Mouse (Mus musculus): Measurements from ENCODE around the gene Tmem248. TPM values are rescaled to one million over a fixed set of nuclear protein-coding genes. Genes with fewer than 3 reads are reported as not detected.
A peak's percentile ranks its signal among the peaks of the same experiment; 100 is the strongest.

Tmem248 gene
- polyA plus RNA-seq, 1 experiment from 2014 or later, result 34.6 TPM

DNA sequence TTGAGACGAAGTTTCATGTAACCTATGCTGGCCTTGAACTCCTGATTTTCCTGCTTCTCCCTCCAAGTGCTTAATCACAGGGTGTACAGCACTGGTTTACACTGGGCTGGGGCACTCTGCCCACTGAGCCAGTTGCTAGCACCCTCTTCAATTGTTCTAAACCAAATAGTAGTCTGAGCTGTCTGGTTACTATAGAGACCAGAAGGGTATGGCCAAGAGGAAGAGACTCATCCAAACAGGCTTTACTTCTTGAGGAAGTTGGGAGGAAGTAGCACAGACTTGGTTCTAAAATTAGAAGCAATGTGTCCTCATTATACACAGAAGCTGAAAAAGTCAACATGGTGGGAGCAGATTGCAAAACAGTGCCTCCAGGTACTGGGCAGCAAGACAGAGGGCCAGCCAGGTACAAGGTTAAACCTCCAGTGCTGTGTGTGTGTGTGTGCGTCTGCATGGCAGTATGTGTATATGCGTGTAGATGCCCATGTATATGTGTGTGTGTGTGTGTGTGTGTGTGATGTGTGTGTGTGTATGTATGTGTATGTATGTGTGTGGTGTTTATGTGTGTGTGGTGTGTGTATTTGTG, 11.3 kb upstream of the Tmem248 start:
- no peaks in the 10 kb centered on the region for H3K27me3 ChIP-seq
- H3K4me3 ChIP-seq (replicated peaks), result no peak overlapping the region
- WGBS, result 89% methylated on average over 3 of the region's 3 CpGs
- no peaks in the 10 kb centered on the region for H3K9me3 ChIP-seq (replicated peaks)
- H3K4me1 ChIP-seq, result 0 out of 2 replicates have a peak, but pooled peaks cover 2% of the 10 kb centered on the region
- ATAC-seq (replicated peaks; ENCODE audit: low FRiP score), result no peak
- H3K27ac ChIP-seq, result no peak overlapping the region
- H3K4me2 ChIP-seq, result no peak overlapping the region
- no peak overlapping the region for H3K9ac ChIP-seq
- peaks cover 80% of the 10 kb centered on the region for H3K36me3 ChIP-seq

DNA sequence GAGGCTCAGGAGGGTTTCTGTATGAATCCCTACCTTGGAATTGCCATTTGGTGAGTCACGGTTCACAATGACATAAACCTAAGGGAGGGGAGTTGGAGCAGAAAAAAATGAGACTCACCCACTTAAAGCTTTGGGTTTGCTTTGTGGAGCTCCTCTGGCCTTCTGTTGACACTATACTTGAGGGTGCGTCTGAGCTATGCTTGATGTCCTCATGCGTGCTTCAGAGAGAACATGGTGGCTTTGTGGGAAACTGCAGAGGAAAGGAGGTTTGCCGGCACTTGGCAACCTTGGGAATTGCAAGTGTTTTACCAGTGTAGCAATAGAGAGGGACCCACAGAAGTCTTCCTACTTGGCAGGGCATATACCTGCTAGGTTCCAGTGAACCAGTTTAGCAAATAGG, 9.6 kb upstream of the Tmem248 start:
- H3K36me3 ChIP-seq, result peaks cover 86% of the 10 kb centered on the region
- no peak overlapping the region for H3K27ac ChIP-seq
- no peak overlapping the region for H3K4me2 ChIP-seq
- no peaks in the 10 kb centered on the region for H3K9me3 ChIP-seq (replicated peaks)
- H3K9ac ChIP-seq, result no peak overlapping the region
- no peak overlapping the region for H3K4me3 ChIP-seq (replicated peaks)
- no peaks in the 10 kb centered on the region for H3K4me1 ChIP-seq
- WGBS, result 94% methylated on average over 4 of the region's 4 CpGs
- H3K27me3 ChIP-seq, result no peaks in the 10 kb centered on the region
- ATAC-seq (replicated peaks; ENCODE audit: low FRiP score), result no peak

GRCm38 (mm10) chr5:130212956-130213355, 3.9 kb upstream of the Tmem248 start:
- Histone ChIP-seq H3K36me3 (peaks cover 68% of the 10 kb centered on the region), H3K4me1 (no peaks in the 10 kb centered on the region), H3K4me2 (no peak overlapping the region), H3K9ac (no peak overlapping the region), H3K4me3 (replicated peaks) (no peak overlapping the region), H3K9me3 (replicated peaks) (no peaks in the 10 kb centered on the region), H3K27ac (no peak overlapping the region), H3K27me3 (no peaks in the 10 kb centered on the region)
- WGBS, result 87% methylated on average over 11 of the region's 11 CpGs
- ATAC-seq (replicated peaks; ENCODE audit: low FRiP score), result no peak

GRCm38 (mm10) chr5:130217406-130217805, 525 bp downstream of the Tmem248 start:
- WGBS, result 89% methylated on average over 4 of the region's 4 CpGs
- Histone ChIP-seq H3K36me3 (peaks cover 26% of the 10 kb centered on the region), H3K27me3 (no peaks in the 10 kb centered on the region), H3K9me3 (replicated peaks) (no peaks in the 10 kb centered on the region), H3K9ac (no peak overlapping the region), H3K27ac (no peak overlapping the region), H3K4me2 (no peak overlapping the region), H3K4me1 (peaks cover 10% of the 10 kb centered on the region), H3K4me3 (replicated peaks) (no peak overlapping the region)
- no peak for ATAC-seq (replicated peaks; ENCODE audit: low FRiP score)

DNA sequence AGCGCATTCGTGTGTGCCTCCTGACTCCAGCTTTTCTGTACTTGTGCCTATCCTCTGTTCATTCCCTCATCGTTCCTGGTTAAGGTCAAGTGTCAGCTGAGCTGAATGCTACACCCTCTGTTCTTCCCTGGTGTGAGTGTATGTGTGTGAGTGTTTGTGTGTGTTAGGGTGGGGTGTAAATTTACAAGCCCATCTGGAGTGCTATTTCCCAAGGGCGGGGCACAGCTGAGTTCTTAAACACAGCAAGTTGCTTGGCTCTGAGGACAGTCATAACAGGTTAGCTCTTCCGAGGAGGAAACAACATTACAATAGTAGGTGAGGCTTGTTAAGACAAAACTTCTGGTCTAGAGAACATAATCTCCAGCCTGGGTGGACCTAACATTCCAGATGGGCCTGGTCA, 1.5 kb downstream of the Tmem248 start:
- Histone ChIP-seq H3K27me3 (no peaks in the 10 kb centered on the region), H3K4me1 (peaks cover 13% of the 10 kb centered on the region), H3K4me2 (no peak overlapping the region), H3K27ac (no peak overlapping the region), H3K36me3 (peaks cover 17% of the 10 kb centered on the region), H3K9ac (no peak overlapping the region), H3K9me3 (replicated peaks) (no peaks in the 10 kb centered on the region), H3K4me3 (replicated peaks) (no peak overlapping the region)
- ATAC-seq (replicated peaks; ENCODE audit: low FRiP score), result no peak
- 87% methylated on average over 5 of the region's 5 CpGs for WGBS

GRCm38 (mm10) chr5:130221316-130221715, 4.4 kb downstream of the Tmem248 start:
- H3K4me1 ChIP-seq, result peaks cover 23% of the 10 kb centered on the region
- peaks cover 3% of the 10 kb centered on the region; the same call in 1 of the 2 replicates for H3K36me3 ChIP-seq
- WGBS, result 49% methylated on average over 2 of the region's 2 CpGs
- H3K9ac ChIP-seq, result peak overlapping the region; percentile 99; the same call in 1 of the 2 replicates
- H3K9me3 ChIP-seq (replicated peaks), result no peaks in the 10 kb centered on the region
- peak overlapping the region; percentile 99 for H3K4me3 ChIP-seq (replicated peaks)
- H3K27me3 ChIP-seq, result no peaks in the 10 kb centered on the region
- ATAC-seq (replicated peaks; ENCODE audit: low FRiP score), result no peak
- H3K4me2 ChIP-seq, result peak overlapping the region; percentile 73
- peak overlapping the region; percentile 92; the same call in 1 of the 2 replicates for H3K27ac ChIP-seq

DNA sequence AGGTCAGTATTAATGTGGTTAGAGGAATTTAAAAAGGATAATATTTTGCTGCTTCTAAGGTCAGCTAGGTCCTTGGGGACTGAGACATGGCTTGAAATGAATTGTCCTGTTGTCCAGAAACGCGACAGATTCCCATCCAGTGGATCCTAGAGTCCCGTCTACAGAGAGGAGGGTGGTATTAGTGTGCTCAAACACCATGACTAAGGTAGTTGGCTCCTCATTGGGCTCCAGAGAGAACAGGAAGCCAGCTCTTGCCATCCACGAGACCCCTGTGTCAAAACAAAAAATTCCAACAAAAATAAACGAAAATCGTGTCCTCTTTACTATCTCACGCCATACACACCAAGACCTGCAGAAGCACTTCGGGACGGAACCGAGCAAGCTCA, 4.9 kb downstream of the Tmem248 start:
- Histone ChIP-seq H3K27me3 (no peaks in the 10 kb centered on the region), H3K9me3 (replicated peaks) (no peaks in the 10 kb centered on the region), H3K4me3 (replicated peaks) (peak overlapping the region; percentile 99), H3K4me1 (peaks cover 23% of the 10 kb centered on the region), H3K9ac (peak overlapping the region; percentile 99), H3K36me3 (peaks cover 3% of the 10 kb centered on the region; the same call in 1 of the 2 replicates), H3K4me2 (peak overlapping the region; percentile 73), H3K27ac (peak overlapping the region; percentile 92)
- WGBS, result 1% methylated on average over 10 of the region's 10 CpGs
- ATAC-seq (replicated peaks; ENCODE audit: low FRiP score), result peak; percentile 67

DNA sequence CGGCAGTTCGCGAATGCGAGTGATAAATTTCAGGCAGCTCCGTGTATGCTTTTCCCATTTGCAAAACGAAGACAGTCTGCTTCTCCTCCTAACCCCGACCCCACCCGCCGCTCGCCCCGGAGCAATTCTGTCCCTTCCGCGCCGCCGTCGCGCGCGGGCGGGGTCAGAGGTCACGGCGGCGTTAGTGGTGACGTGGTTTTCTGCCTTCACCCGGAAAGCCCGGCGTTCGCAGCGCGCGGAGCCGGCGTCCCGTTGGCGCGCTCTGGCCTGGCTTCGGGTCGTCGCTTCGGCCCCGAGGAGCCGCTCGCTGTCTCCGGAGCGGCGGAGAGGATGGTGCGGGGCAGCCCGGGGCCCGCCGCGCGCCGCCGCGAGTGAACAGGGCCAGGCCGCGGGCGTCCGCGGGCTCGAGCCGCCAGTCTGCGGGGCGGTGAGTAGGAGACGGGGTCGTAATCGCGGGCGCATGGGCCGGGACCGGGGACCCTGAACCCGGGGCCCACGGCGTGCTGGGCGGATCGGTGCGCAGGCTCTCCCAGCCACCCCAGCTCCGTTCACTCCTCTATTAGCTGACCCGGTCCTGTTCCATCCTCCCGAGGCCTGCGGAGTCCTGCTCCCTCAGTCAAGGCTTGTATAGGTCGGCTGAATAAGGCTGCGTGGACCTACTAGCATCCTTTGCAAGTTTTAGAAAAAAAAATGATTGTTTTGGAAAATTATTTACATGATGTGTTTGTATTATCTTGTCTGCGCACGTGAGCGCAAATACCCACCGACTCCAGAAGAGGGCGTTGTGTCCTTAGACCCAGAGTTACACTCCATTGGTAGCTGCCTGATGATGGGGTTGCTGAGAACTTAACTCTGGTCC, 5.5 kb downstream of the Tmem248 start:
- no peaks in the 10 kb centered on the region for H3K27me3 ChIP-seq
- under 1% methylated on average over 88 of the region's 88 CpGs for WGBS
- peak overlapping the region; percentile 99 for H3K9ac ChIP-seq
- H3K4me2 ChIP-seq, result peak overlapping the region; percentile 73
- H3K4me1 ChIP-seq, result peaks cover 26% of the 10 kb centered on the region
- peak overlapping the region; percentile 92 for H3K27ac ChIP-seq
- H3K9me3 ChIP-seq (replicated peaks), result no peaks in the 10 kb centered on the region
- peak overlapping the region; percentile 99 for H3K4me3 ChIP-seq (replicated peaks)
- peak; percentile 88 for ATAC-seq (replicated peaks; ENCODE audit: low FRiP score)
- H3K36me3 ChIP-seq, result peaks cover 3% of the 10 kb centered on the region; the same call in 1 of the 2 replicates

DNA sequence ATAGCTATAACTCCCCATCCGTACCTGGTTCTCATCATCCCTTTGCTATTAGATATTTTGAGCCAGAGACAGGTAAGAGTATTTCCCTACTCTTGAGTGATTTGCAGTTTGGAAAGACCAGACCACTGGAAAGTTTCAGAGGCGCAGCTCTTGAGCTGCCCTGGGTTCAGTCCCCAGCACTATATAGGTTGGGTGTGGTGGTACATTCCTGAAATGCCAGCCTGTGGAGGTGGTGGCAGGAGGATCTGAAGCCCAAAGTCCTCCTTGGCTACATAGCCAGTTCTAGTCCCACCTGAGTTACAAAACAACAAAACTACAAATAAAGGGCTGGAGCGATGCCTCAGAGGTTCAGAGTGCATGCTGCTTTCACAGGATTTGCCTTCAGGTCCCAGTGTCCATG, 9.9 kb downstream of the Tmem248 start:
- H3K9ac ChIP-seq, result no peak overlapping the region
- no peak for ATAC-seq (replicated peaks; ENCODE audit: low FRiP score)
- H3K4me1 ChIP-seq, result peaks cover 17% of the 10 kb centered on the region
- H3K4me2 ChIP-seq, result no peak overlapping the region
- no peaks in the 10 kb centered on the region for H3K9me3 ChIP-seq (replicated peaks)
- no peaks in the 10 kb centered on the region for H3K27me3 ChIP-seq
- H3K27ac ChIP-seq, result no peak overlapping the region
- WGBS, result 89% methylated on average over 3 of the region's 3 CpGs
- H3K4me3 ChIP-seq (replicated peaks), result no peak overlapping the region
- H3K36me3 ChIP-seq, result peaks cover 32% of the 10 kb centered on the region

GRCm38 (mm10) chr5:130228120-130228519, 11.2 kb downstream of the Tmem248 start:
- Histone ChIP-seq H3K36me3 (peaks cover 45% of the 10 kb centered on the region), H3K4me3 (replicated peaks) (no peak overlapping the region), H3K27ac (no peak overlapping the region), H3K27me3 (no peaks in the 10 kb centered on the region), H3K9ac (no peak overlapping the region), H3K4me2 (no peak overlapping the region), H3K9me3 (replicated peaks) (no peaks in the 10 kb centered on the region), H3K4me1 (peaks cover 15% of the 10 kb centered on the region)
- no peak for ATAC-seq (replicated peaks; ENCODE audit: low FRiP score)
- 73% methylated on average over 4 of the region's 4 CpGs for WGBS

DNA sequence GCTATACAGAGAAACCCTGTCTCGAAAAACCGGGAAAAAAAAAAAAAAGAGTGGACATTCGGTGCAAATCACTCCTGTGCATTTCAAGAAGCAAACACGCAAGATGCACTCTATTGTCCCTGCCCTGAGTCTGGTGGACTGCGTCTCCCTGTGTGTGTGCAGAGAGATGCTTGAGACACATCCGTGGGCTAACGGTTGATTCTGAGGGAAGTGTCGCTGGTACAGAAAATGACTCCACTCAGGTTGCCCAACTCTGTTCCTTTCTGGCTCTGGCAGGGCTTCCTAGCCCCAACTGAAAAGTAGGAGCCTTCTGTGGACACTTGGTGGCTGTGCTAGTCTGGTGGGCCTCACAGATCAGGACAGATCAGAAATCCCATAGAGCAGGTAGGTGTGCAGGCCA, 19.4 kb downstream of the Tmem248 start:
- H3K36me3 ChIP-seq, result peaks cover 98% of the 10 kb centered on the region
- H3K9ac ChIP-seq, result no peak overlapping the region
- H3K27ac ChIP-seq, result no peak overlapping the region
- H3K4me2 ChIP-seq, result no peak overlapping the region
- no peaks in the 10 kb centered on the region for H3K27me3 ChIP-seq
- no peaks in the 10 kb centered on the region for H3K9me3 ChIP-seq (replicated peaks)
- no peak for ATAC-seq (replicated peaks; ENCODE audit: low FRiP score)
- no peaks in the 10 kb centered on the region for H3K4me1 ChIP-seq
- WGBS, result 95% methylated on average over 8 of the region's 8 CpGs
- no peak overlapping the region for H3K4me3 ChIP-seq (replicated peaks)

DNA sequence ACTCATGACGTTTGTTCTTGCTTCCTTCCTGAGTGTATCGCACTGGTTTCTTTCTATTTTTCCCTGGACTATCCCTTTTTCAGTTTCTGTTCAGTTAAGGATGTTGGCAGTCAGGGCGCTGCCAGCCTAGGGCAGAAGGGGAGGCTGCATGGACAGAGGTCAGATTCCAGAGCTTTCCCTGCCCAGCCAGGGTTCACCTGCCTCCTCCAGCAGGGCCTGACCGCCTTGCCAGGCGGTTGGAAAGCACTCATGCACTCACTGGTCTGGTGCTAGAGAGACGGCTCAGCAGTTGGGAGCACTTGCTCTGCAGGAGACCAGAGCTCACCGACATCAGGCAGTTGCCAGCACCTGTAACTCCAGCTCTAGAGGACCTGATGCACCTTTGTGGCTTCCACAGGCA, 22.4 kb downstream of the Tmem248 start:
- H3K9me3 ChIP-seq (replicated peaks), result no peaks in the 10 kb centered on the region
- no peak overlapping the region for H3K4me2 ChIP-seq
- H3K4me1 ChIP-seq, result no peaks in the 10 kb centered on the region
- H3K9ac ChIP-seq, result no peak overlapping the region
- no peak for ATAC-seq (replicated peaks; ENCODE audit: low FRiP score)
- peaks cover 98% of the 10 kb centered on the region for H3K36me3 ChIP-seq
- H3K27ac ChIP-seq, result no peak overlapping the region
- 88% methylated on average over 7 of the region's 7 CpGs for WGBS
- H3K27me3 ChIP-seq, result no peaks in the 10 kb centered on the region
- no peak overlapping the region for H3K4me3 ChIP-seq (replicated peaks)

Data from kidney, embryonic 15.5 days (tissue).